Mouse (Mus musculus) gonadal fat pad, adult 2 months (tissue): ENCODE results near the gene Ppp6r3. TPM values are rescaled to one million over a fixed set of nuclear protein-coding genes. Genes with fewer than 3 reads are reported as not detected.
"Not testable (repeated sequence)": the region's sequence is repeated elsewhere in the genome, so short reads cannot be mapped to it uniquely, and the experiment has no call there.

Experiments used
- DNase-seq: peaks from one replicate; pipeline ENCODE4 v3.0.0-alpha.2; 2012; ENCODE audit warnings: low read depth
- polyA plus RNA-seq: library from polyadenylated mRNA; depleted of rRNA; stranded (reverse); fragments of >200 nt; gene quantifications from 2 replicates; pipeline ENCODE4 v1.2.3, GENCODE M21; 2012

The Ppp6r3 gene
- polyA plus RNA-seq, 1 experiment = 43.7 TPM

GRCm38 (mm10) chr19:3575276-3575631 lies 295 bp downstream of the Ppp6r3 start:
- DNase-seq = no peak

DNA sequence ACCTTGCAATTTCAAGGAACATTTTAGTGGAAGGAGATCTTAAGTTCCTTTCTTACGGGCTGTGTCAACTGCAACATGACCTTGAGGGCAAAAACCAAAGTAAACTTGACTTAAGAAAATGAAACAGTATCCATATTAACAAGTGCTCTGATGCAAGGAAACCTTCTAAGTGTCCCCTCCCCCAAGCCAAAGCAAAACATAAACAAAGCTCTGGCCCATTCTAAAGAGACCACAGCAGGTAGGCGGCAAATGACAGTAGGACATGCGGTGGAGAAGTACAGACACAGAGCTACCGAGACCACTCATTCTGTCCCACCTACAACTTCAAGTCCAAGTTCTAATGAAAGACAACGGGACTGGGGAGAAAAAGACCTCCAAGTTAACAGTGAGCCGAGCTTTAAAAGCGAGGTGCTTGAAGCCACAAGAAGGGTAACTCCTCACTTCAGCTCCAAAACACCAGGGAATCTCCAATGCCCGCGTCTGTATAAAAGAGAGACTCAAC lies 905 bp downstream of the Ppp6r3 start:
- no peak for DNase-seq

GRCm38 (mm10) chr19:3564309-3564708 lies 11.2 kb downstream of the Ppp6r3 start:
- no peak for DNase-seq

GRCm38 (mm10) chr19:3562752-3563151 lies 12.8 kb downstream of the Ppp6r3 start:
- DNase-seq = no peak

DNA sequence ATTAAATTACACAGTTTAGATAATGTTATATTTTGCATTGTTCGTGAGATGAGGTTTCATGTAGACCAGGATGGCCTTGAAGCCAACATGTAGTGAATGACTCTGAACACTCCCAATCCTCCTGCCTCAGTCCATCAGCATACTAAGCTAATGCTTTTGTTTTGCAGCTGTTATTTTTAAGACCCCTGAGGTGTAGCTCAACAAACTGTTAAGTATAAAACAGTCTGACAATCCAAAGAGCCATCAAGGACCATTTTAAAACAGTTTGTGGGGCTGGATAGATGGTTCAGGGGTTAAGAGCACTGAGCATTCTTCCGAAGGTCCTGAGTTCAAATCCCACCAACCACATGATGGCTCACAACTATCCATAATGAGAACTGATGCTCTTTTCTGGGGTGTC lies 13.3 kb downstream of the Ppp6r3 start:
- no peak for DNase-seq

DNA sequence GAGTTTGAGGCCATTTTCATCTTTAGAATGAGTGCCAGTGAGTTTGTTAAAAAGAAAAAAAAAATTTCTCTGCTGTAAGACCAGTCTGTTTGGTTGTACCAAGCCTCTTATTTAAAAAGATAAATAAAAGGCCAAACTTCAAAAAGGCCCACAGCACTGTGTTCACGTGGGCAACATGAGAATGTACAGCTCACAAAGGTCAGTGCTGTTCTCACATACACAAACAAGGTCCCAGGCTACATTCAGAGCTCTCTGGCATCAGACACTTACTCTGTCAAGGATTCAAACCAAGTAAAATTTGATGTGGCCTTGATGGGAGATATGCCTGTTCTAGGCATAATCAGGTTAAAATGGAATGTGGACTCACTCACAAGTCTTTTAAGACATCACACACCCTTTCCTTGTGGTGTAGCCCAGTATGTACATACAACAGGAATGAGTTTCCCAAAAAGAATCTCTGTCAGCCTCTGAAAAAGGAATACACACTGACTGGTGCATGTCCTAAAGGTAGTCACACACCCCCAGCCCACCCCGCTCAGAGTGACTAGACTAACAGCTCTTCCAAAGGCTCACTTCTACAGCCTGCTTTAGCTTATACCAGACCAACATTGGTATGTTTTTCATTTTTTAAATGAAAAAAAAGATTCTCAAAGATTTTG lies 19.3 kb downstream of the Ppp6r3 start:
- DNase-seq = no peak

DNA sequence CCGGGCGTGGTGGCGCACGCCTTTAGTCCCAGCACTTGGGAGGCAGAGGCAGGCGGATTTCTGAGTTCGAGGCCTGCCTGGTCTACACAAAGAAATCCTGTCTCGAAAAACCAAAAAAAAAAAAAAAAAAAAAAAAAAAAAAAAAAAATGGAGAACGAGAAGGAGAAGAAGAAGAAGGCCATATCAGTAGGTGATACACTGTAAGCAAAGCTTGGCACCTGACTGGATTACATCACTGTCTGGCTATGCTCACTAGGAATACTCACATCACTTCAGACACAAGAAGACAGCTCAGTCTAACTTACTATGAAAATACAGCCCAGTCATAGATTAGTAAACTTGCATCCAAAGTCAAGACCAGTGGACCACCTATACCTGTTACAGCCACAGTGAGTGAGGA lies 20.8 kb downstream of the Ppp6r3 start:
- no peak for DNase-seq

- DNase-seq = no peak
These were observed 23.9 kb downstream of the Ppp6r3 start for GRCm38 (mm10) chr19:3551573-3552159.

GRCm38 (mm10) chr19:3550101-3550500 lies 25.4 kb downstream of the Ppp6r3 start:
- no peak for DNase-seq

DNA sequence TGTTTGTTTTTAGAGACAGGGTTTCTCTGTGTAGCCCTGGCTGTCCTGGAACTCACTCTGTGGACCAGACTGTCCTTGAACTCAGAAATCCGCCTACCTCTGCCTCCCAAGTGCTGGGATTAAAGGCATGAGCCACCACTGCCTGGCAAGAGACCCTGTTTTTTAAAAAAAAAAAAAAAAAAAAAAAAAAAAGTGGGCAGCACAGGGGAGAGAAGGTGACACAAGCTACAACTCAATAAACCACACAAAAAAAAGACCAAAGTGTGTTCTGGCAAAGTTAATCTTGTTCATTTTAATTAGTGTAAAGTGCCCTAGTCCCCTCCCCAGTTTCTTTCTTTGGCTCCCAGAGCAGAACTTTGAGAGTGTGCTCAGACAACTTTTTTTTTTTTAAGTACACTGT lies 26.3 kb downstream of the Ppp6r3 start:
- no peak for DNase-seq

- no peak for DNase-seq
These were observed 27.2 kb downstream of the Ppp6r3 start for GRCm38 (mm10) chr19:3548311-3548710.

GRCm38 (mm10) chr19:3544995-3545394 lies 30.6 kb downstream of the Ppp6r3 start:
- no peak for DNase-seq

DNA sequence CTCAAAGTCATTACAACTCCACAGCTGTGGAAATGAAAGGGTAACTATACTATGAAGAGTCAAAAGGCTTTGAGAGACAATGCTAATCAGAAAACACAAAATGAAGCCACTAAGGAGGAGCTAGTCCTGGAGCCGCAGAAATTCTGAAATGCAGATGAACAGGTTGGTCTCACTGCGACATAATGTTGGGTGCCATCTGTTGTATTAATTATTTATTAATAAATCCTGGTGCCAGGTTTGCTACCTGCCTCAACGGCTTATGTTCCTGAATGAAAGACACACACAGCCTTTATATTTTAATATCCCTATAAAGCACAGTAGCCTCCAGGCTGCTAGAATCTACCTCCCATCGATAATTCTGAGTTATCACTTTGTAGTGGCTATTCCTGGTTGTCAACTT lies 33.0 kb downstream of the Ppp6r3 start:
- DNase-seq = no peak

GRCm38 (mm10) chr19:3540997-3541396 lies 34.6 kb downstream of the Ppp6r3 start:
- DNase-seq = no peak

- no peak for DNase-seq
These were observed 35.3 kb downstream of the Ppp6r3 start for GRCm38 (mm10) chr19:3540254-3540653.

DNA sequence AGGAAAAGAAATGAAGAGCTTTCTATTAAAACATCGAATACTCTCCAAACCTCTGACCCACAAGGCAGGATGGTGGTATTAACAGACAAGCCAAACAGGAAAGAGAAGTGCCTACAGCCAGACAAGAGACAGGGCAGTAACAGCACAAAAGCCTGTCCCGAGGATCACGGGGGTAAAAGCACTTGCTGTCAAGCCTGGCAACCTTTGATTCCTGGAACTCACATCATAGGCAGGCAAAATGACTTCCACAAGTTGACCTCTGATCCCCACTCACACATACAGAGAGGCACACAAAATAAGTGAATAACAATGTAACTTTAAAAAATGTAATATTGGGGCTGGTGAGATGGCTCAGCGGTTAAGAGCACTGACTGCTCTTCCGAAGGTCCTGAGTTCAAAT lies 36.1 kb downstream of the Ppp6r3 start:
- DNase-seq = no peak

GRCm38 (mm10) chr19:3537658-3538057 lies 37.9 kb downstream of the Ppp6r3 start:
- no peak for DNase-seq

- no peak for DNase-seq
These were observed 40.6 kb downstream of the Ppp6r3 start for GRCm38 (mm10) chr19:3534945-3535344.

GRCm38 (mm10) chr19:3533266-3533966 lies 42.1 kb downstream of the Ppp6r3 start:
- DNase-seq = not testable (repeated sequence)

GRCm38 (mm10) chr19:3532717-3533260 lies 42.8 kb downstream of the Ppp6r3 start:
- no peak for DNase-seq

DNA sequence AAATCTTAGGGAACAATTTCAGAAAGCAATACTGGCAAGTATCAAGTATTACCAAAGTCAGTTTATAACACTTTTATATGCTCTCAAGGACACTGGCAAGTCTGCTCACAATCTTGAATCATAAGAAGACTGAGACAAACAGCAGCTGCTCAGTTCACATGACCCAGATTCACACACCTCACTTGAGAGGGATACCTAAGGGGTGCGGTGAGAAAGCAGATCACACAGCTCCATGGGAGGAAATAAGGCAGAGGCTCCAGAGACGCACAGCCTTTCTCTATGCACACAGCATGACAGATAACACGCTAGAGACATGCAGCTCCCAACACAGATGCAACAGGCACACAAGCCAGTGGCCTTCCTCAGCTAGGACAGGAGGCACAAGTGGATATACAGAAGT lies 45.8 kb downstream of the Ppp6r3 start:
- DNase-seq = no peak

GRCm38 (mm10) chr19:3528646-3529045 lies 46.9 kb downstream of the Ppp6r3 start:
- no peak for DNase-seq

- DNase-seq = no peak
These were observed 48.0 kb downstream of the Ppp6r3 start for GRCm38 (mm10) chr19:3527531-3527930.
